Mouse (Mus musculus) stomach, embryonic 16.5 days (tissue): ENCODE results near the gene Mapkapk2. TPM values are rescaled to one million over a fixed set of nuclear protein-coding genes. Genes with fewer than 3 reads are reported as not detected.

ENCODE experiments used
- ATAC-seq: fragments of 200-750 bp; cut with Nextera tagmentation; 2 replicates; pipeline ENCODE4 v1.8.0; 2017; ENCODE audit warnings: moderate number of reproducible peaks, moderate TSS enrichment; ENCODE audit not compliant: insufficient read depth, low FRiP score
- H3K27ac ChIP-seq: fragments of 300-500 bp; sonication (generic); 2 replicates; pipeline ENCODE4 v1.5.1; 2014; ENCODE audit warnings: low read length
- H3K27me3 ChIP-seq: fragments of 300-500 bp; sonication (generic); 2 replicates; pipeline ENCODE4 v1.6.1; 2014; ENCODE audit warnings: low read length, control low read depth, mixed read lengths; ENCODE audit not compliant: control insufficient read depth, insufficient read depth
- H3K36me3 ChIP-seq: fragments of 300-500 bp; sonication (generic); 2 replicates; pipeline ENCODE4 v1.6.1; 2014; ENCODE audit warnings: low read length; ENCODE audit not compliant: control insufficient read depth, insufficient read depth
- H3K4me1 ChIP-seq: fragments of 300-500 bp; sonication (generic); 2 replicates; pipeline ENCODE4 v1.6.1; 2014; ENCODE audit warnings: low read length, control low read depth, mixed read lengths; ENCODE audit not compliant: control insufficient read depth, insufficient read depth
- H3K4me2 ChIP-seq: fragments of 300-500 bp; sonication (generic); 2 replicates; pipeline ENCODE4 v1.6.1; 2014; ENCODE audit warnings: low read depth, low read length, mixed read lengths
- H3K4me3 ChIP-seq: fragments of 300-500 bp; sonication (generic); replicated peaks from 2 replicates; pipeline ENCODE4 v1.5.1; 2014; ENCODE audit warnings: mild to moderate bottlenecking, low read length
- H3K9ac ChIP-seq: fragments of 300-500 bp; sonication (generic); 2 replicates; pipeline ENCODE4 v1.6.1; 2014; ENCODE audit warnings: low read length
- H3K9me3 ChIP-seq: fragments of 300-500 bp; sonication (generic); replicated peaks from 2 replicates; pipeline ENCODE4 v1.6.1; 2016; ENCODE audit warnings: low read length, control low read depth; ENCODE audit not compliant: control insufficient read depth
- WGBS: fragments of 180-500 bp; shearing (Covaris S2); extraction: QIAGEN DNeasy Blood & Tissue Kit; methylation state at CpG from one replicate; pipeline ENCODE4 v1.1.7; 2014; 5-methylcytosine and 5-hydroxymethylcytosine counted together
- polyA plus RNA-seq: library from polyadenylated mRNA; unstranded; fragments of >200 nt; fragmentation: Nextera tagmentation; extraction: Ambion mirVana; gene quantifications from 2 replicates; pipeline ENCODE4 v1.2.1, GENCODE M21; 2015

Gene Mapkapk2
- polyA plus RNA-seq, 1 experiment from 2014 or later = 16.6 TPM

DNA sequence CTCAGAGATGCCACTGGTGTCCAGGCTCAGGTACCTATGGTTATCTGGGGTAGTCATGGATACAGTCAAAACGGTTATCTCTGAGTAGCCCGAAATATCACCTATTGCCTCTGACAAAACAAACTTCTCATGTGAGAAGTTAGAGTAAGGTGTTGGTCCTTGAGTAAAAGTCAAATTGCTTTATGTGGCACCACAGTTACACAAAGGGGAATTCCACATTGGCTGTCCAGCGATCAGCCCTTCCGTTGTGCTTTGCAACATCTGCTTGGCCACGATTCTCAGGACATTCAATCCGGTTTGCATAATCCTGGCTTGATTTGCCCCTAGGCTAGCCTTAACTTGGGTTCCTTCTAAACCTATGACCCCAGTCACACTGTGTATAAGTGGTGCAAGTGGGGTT, 82.3 kb downstream of the Mapkapk2 start:
- Histone ChIP-seq H3K9ac (no peak overlapping the region), H3K4me2 (no peak overlapping the region), H3K4me1 (no peaks in the 10 kb centered on the region), H3K9me3 (no peaks in the 10 kb centered on the region), H3K27ac (no peak overlapping the region), H3K4me3 (no peak overlapping the region), H3K27me3 (no peaks in the 10 kb centered on the region), H3K36me3 (no peaks in the 10 kb centered on the region)
- no peak for ATAC-seq
- WGBS = 79% methylated on average over 6 of the region's 6 CpGs

DNA sequence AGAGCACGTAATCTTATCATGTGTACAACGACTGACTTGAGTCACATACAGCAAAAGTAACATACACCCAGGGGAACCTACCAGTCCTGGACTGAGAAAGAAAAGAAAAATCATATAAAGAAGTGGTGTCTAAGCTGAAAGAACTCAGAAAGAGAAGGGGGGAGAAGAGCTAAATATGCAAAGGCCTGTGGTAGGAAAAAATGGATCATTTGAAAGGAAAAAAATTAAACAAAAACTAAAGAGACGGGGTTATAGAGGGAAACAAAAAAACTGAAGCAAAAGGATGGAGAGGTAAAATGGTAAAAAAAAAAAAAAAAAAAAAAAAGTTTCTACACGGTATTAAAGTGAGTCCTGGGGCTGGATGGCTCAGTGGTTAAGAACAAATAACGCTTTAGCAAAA, 83.7 kb downstream of the Mapkapk2 start:
- Histone ChIP-seq H3K4me1 (no peaks in the 10 kb centered on the region), H3K27me3 (no peaks in the 10 kb centered on the region), H3K4me2 (no peak overlapping the region), H3K4me3 (no peak overlapping the region), H3K9ac (no peak overlapping the region), H3K36me3 (no peaks in the 10 kb centered on the region), H3K27ac (no peak overlapping the region), H3K9me3 (no peaks in the 10 kb centered on the region)
- ATAC-seq = no peak
- WGBS = 87% methylated on average over 5 of the region's 5 CpGs

DNA sequence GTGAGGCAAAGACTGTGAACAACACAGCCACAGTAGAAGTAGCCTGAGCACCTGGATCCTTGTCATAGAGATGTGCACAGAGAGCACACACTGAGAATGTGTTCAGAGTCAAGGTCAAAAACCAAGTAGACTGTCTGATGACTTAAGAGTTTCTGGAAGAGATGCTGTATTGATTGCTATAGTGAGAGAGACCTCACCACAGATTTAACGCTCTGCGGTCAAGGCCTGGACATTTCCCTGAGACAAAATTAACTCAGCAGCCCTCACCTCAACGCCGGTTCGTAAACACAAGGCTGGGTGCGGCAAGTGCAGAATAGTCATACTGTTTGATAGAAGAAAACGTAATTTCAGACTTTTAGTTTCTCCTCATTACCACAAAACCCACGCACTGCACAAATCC, 85.1 kb downstream of the Mapkapk2 start:
- Histone ChIP-seq H3K9ac (no peak overlapping the region), H3K27ac (no peak overlapping the region), H3K4me3 (no peak overlapping the region), H3K4me1 (no peaks in the 10 kb centered on the region), H3K27me3 (no peaks in the 10 kb centered on the region), H3K36me3 (no peaks in the 10 kb centered on the region), H3K9me3 (no peaks in the 10 kb centered on the region), H3K4me2 (no peak overlapping the region)
- 80% methylated on average over 8 of the region's 8 CpGs for WGBS
- ATAC-seq = no peak

DNA sequence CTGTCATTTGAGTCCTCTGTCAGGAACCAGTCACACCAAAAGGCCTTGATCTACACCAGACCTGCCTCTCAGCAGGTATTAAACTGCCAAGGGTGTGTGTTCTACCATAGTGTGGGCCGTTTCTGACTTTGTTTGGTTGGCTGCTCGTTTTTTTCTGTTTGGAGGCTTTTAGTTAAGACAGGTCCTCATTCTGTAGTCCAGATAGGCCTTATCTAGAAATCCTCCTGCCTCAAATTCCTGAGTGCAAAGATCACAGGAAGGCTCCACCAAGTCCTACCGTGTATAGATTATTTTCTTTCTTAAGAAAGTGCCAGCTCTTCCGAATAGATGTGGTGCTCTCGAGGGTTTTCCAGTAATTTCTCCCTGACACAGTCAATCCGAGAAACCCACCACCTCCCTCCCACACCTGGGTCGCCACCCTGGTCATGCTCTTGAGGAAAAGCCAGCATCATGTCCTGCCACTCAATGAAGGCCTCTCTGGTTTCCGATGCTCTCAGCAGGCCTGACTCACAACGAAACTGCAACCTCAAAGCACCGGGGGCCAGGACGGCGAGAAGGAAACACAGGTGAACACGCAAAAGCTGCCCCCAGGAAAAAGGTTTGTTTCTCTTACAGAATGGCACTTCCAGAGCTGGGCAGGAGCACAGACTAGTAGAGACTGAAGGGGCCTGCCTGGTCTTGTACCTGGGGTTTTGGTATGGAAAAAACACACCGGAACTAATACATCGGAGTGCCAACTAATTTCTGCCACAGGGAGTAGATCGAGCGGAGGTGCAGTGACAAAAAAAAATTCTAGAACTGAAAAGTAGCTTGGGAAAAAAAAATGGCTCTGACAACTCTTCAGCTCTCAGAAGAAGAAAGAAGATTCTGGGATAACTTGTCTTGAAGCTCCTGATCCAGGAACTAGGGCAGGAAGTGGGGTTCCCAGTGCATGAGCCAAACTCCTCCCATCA, 87.1 kb downstream of the Mapkapk2 start:
- no peak overlapping the region for H3K4me3 ChIP-seq
- no peak for ATAC-seq
- H3K9ac ChIP-seq = no peak overlapping the region
- no peak overlapping the region for H3K4me2 ChIP-seq
- H3K36me3 ChIP-seq = no peaks in the 10 kb centered on the region
- H3K27ac ChIP-seq = no peak overlapping the region
- no peaks in the 10 kb centered on the region for H3K27me3 ChIP-seq
- H3K4me1 ChIP-seq = no peaks in the 10 kb centered on the region
- WGBS = 69% methylated on average over 17 of the region's 17 CpGs
- no peaks in the 10 kb centered on the region for H3K9me3 ChIP-seq

DNA sequence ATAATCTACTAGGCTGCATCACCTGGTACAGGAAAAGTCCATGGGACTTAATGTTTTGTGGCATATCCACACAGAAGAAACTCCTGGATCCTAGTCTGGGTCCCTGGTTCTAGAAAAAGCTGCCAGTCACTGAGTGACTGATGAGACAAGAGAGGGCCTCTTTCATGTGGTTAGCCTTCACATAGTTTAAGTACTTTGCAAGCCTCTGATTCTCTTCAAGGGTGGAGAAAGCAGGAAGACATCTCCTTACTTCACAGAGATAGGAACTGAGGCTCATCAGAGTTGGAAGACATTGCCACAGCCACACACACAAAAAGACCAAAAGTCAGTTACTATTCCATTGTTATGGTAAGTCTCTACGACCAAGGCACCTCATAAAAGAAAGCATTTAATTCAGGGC, 91.6 kb downstream of the Mapkapk2 start:
- Histone ChIP-seq H3K27me3 (no peaks in the 10 kb centered on the region), H3K4me1 (no peaks in the 10 kb centered on the region), H3K27ac (no peak overlapping the region), H3K4me3 (no peak overlapping the region), H3K9me3 (no peaks in the 10 kb centered on the region), H3K36me3 (no peaks in the 10 kb centered on the region), H3K4me2 (no peak overlapping the region), H3K9ac (no peak overlapping the region)
- ATAC-seq = no peak
- 89% methylated on average over 1 of the region's 1 CpGs for WGBS

Other genes with a start within 250 kb of the Mapkapk2 start
- 0.40 TPM in 1 of 2 replicates, not detected in the other for gene Fcmr, start 232.2 kb downstream of the Mapkapk2 start, polyA plus RNA-seq
- not detected in 2 replicates for gene Il24, start 210.4 kb downstream of the Mapkapk2 start, polyA plus RNA-seq
- gene Il20, start 186.4 kb downstream of the Mapkapk2 start, polyA plus RNA-seq = not detected in 2 replicates
- not detected in 2 replicates for gene Il19, start 157.7 kb downstream of the Mapkapk2 start, polyA plus RNA-seq
- not detected in 2 replicates for gene Il10, start 78.0 kb downstream of the Mapkapk2 start, polyA plus RNA-seq
- gene Dyrk3, start 40.5 kb upstream of the Mapkapk2 start, polyA plus RNA-seq = 2.9 and 3.4 TPM in 2 replicates
- gene Eif2d, start 55.4 kb upstream of the Mapkapk2 start, polyA plus RNA-seq = 62.1 and 64.0 TPM in 2 replicates
- gene Rassf5, start 147.4 kb upstream of the Mapkapk2 start, polyA plus RNA-seq = 7.0 and 7.1 TPM in 2 replicates
- gene Ikbke, start 181.8 kb upstream of the Mapkapk2 start, polyA plus RNA-seq = 8.1 and 8.5 TPM in 2 replicates